In the genomic region with DNA sequence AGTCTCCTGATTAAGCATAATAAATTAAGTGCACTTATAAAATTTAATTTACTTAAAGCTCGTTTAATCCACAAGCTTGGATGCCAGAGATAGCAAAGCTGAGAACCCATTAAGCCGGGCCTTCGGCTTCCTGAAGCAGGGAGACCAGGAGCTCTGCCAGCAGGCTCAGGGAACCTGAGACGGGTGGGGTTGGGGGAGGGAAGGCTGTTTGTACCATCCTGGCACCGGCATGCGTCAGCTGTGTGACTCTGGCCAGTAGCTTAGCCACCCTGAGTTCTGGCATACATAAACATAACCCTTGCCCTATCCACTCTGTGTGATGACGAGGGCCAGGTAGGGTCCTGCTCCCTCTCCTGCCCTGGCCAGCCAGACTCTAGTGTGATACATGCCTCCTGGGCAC, we compare ENCODE assay signal across 19 mouse cellular contexts. TPM values are rescaled to one million over a fixed set of nuclear protein-coding genes. Genes with fewer than 3 reads are reported as not detected.
DNase-seq lines count a peak whose midpoint lies in the region; ATAC-seq lines count a peak whose summit lies in the region.
"Had no signal": no experiment of that assay in that cellular context is flagged by ENCODE, and none has a peak within 500 bp of the region (broad histone marks: within the 10 kb centered on the region; RNA-seq: fewer than 3 reads in every experiment).

No protein-coding gene starts in this region.

- peak; percentile 74 to 79 for DNase-seq in cerebellum, postnatal 10 days
- DNase-seq in cerebellum, adult 11 months: no peak
- no peak for DNase-seq in kidney, postnatal 4 days
- DNase-seq in NIH3T3 (ENCODE audit: low read depth): peak; percentile 26
- peak; percentile 68 for DNase-seq in gastrocnemius, postnatal 14 days
- DNase-seq in forebrain, embryonic 14.5 days (ENCODE audit: low spot score): no peak
- DNase-seq in frontal cortex, postnatal 25 days (ENCODE audit: low spot score in 2 of 2): no peak
- DNase-seq: heart, adult 2 months; kidney, postnatal 10 days; lung, postnatal 14 days; right cerebral cortex, postnatal 4 days; thymus, adult 18-20 months had no signal

- H3K27ac ChIP-seq in kidney, embryonic 16.5 days (ENCODE audit: low read length): no peak overlapping the region
- H3K27ac ChIP-seq in forebrain, embryonic 14.5 days (ENCODE audit: low read depth, low read length): no peak overlapping the region
- H3K27ac ChIP-seq: heart, adult 2 months; liver, embryonic 14.5 days; neural tube, embryonic 13.5 days had no signal

- 30% methylated on average over 7 of the region's 7 CpGs for WGBS in kidney, embryonic 16.5 days
- 42% methylated on average over 7 of the region's 7 CpGs for WGBS in forebrain, embryonic 14.5 days

- H3K4me1 ChIP-seq in kidney, embryonic 16.5 days (ENCODE audit: insufficient read depth, low read length): no peaks in the 10 kb centered on the region
- H3K4me1 ChIP-seq in forebrain, embryonic 14.5 days (ENCODE audit: control insufficient read depth, insufficient read depth, low read length): no peaks in the 10 kb centered on the region
- H3K4me1 ChIP-seq: neural tube, embryonic 13.5 days had no signal

- no peaks in the 10 kb centered on the region for H3K36me3 ChIP-seq in kidney, embryonic 16.5 days (ENCODE audit: insufficient read depth, low read length)
- H3K36me3 ChIP-seq in forebrain, embryonic 14.5 days (ENCODE audit: control insufficient read depth, insufficient read depth, low read length): no peaks in the 10 kb centered on the region
- H3K36me3 ChIP-seq: neural tube, embryonic 13.5 days had no signal

- no peaks in the 10 kb centered on the region for H3K9me3 ChIP-seq in kidney, embryonic 16.5 days (ENCODE audit: low read length)
- H3K9me3 ChIP-seq in forebrain, embryonic 14.5 days (replicated peaks; ENCODE audit: control insufficient read depth, low read length): no peaks in the 10 kb centered on the region
- H3K9me3 ChIP-seq: neural tube, embryonic 13.5 days had no signal

- no peak overlapping the region for H3K4me2 ChIP-seq in kidney, embryonic 16.5 days (replicated peaks; ENCODE audit: low read depth, low read length)
- H3K4me2 ChIP-seq in forebrain, embryonic 14.5 days (ENCODE audit: low read length): no peak overlapping the region
- H3K4me2 ChIP-seq: neural tube, embryonic 13.5 days had no signal

- no peaks in the 10 kb centered on the region for H3K27me3 ChIP-seq in kidney, embryonic 16.5 days (ENCODE audit: insufficient read depth, low read length)
- H3K27me3 ChIP-seq in forebrain, embryonic 14.5 days (replicated peaks; ENCODE audit: control insufficient read depth, insufficient read depth, low read length): no peaks in the 10 kb centered on the region
- H3K27me3 ChIP-seq: neural tube, embryonic 13.5 days had no signal

- intact Hi-C loops in gastrocnemius, postnatal 14 days (cut with DNase I; ENCODE audit: low total_unique reads): no loop called here

- ATAC-seq in kidney, embryonic 16.5 days (ENCODE audit: low FRiP score, low TSS enrichment): peak; percentile 35; the same call in 1 of the 2 replicates
- no peak for ATAC-seq in forebrain, embryonic 14.5 days

- H3K9ac ChIP-seq in kidney, embryonic 16.5 days (replicated peaks; ENCODE audit: low read length): no peak overlapping the region
- no peak overlapping the region for H3K9ac ChIP-seq in forebrain, embryonic 14.5 days (ENCODE audit: low read length)
- H3K9ac ChIP-seq: liver, embryonic 14.5 days; neural tube, embryonic 13.5 days had no signal

- no peak overlapping the region for H3K4me3 ChIP-seq in kidney, embryonic 16.5 days (ENCODE audit: low read length)
- no peak overlapping the region for H3K4me3 ChIP-seq in forebrain, embryonic 14.5 days (ENCODE audit: low read depth, low read length)
- H3K4me3 ChIP-seq: heart, adult 2 months; neural tube, embryonic 13.5 days had no signal

RNA-seq across cellular contexts. Expression of a gene that starts 12.4 kb away (rescaled TPM):
- polyA plus RNA-seq in kidney, embryonic 16.5 days (2015; fragmentation: Nextera tagmentation; extraction: Ambion mirVana): 0.29 and 0.42 TPM in 2 replicates
- not detected for total RNA-seq in gastrocnemius, postnatal 14 days (2021)
- 0.20 and 0.47 TPM in 2 replicates for polyA plus RNA-seq in forebrain, embryonic 14.5 days (2014; fragmentation: Nextera tagmentation; extraction: Ambion mirVana)
- total RNA-seq: heart, adult 2 months; layer of hippocampus, postnatal 10 days; left cerebral cortex, postnatal 14 days; megakaryocyte-erythroid progenitor cell, adult 5-6 weeks; midbrain, postnatal 0 days had no signal
- polyA plus RNA-seq: heart, adult 2 months had no signal

RNA-seq across cellular contexts. Expression of a gene that starts 27.7 kb away (rescaled TPM):
- polyA plus RNA-seq in kidney, embryonic 16.5 days (2015; fragmentation: Nextera tagmentation; extraction: Ambion mirVana): 41.5 and 43.1 TPM in 2 replicates
- total RNA-seq in gastrocnemius, postnatal 14 days (2021): 10 to 100 TPM; 34.6 to 41.4 TPM
- 110 and 113 TPM in 2 replicates for polyA plus RNA-seq in forebrain, embryonic 14.5 days (2014; fragmentation: Nextera tagmentation; extraction: Ambion mirVana)
- total RNA-seq: megakaryocyte-erythroid progenitor cell, adult 5-6 weeks had no signal

RNA-seq across cellular contexts. Expression of a gene that starts 39.0 kb away (rescaled TPM):
- 0.33 and 0.54 TPM in 2 replicates for polyA plus RNA-seq in kidney, embryonic 16.5 days (2015; fragmentation: Nextera tagmentation; extraction: Ambion mirVana)
- not detected for total RNA-seq in gastrocnemius, postnatal 14 days (2021)
- 0.05 TPM in 1 of 2 replicates, not detected in the other for polyA plus RNA-seq in forebrain, embryonic 14.5 days (2014; fragmentation: Nextera tagmentation; extraction: Ambion mirVana)

RNA-seq across cellular contexts. Expression of a gene that starts 49.8 kb away (rescaled TPM):
- polyA plus RNA-seq in kidney, embryonic 16.5 days (2015; fragmentation: Nextera tagmentation; extraction: Ambion mirVana): 3.2 and 5.3 TPM in 2 replicates
- total RNA-seq in gastrocnemius, postnatal 14 days (2021): 10 to 100 TPM; 49.4 to 49.8 TPM
- polyA plus RNA-seq in forebrain, embryonic 14.5 days (2014; fragmentation: Nextera tagmentation; extraction: Ambion mirVana): 5.9 and 6.1 TPM in 2 replicates

RNA-seq across cellular contexts. Expression of a gene that starts 50.3 kb away (rescaled TPM):
- polyA plus RNA-seq in kidney, embryonic 16.5 days (2015; fragmentation: Nextera tagmentation; extraction: Ambion mirVana): 64.4 and 76.4 TPM in 2 replicates
- total RNA-seq in gastrocnemius, postnatal 14 days (2021): 10 to 100 TPM; 19.6 to 21.2 TPM
- polyA plus RNA-seq in forebrain, embryonic 14.5 days (2014; fragmentation: Nextera tagmentation; extraction: Ambion mirVana): 27.0 and 27.4 TPM in 2 replicates

Comparison
In these comparisons a context has a peak if more than half of its experiments do, and no peak if none do; other contexts are left out.
1. DNase-seq: peak in cerebellum, postnatal 10 days (2 of 2), NIH3T3 (single experiment) and gastrocnemius, postnatal 14 days (single experiment); none in cerebellum, adult 11 months (single experiment), kidney, postnatal 4 days (0 of 2), forebrain, embryonic 14.5 days (single experiment) and frontal cortex, postnatal 25 days (0 of 2).